Mouse (Mus musculus) kidney, embryonic 16.5 days (tissue): ENCODE data around the gene Gmfg. TPM values are rescaled to one million over a fixed set of nuclear protein-coding genes. Genes with fewer than 3 reads are reported as not detected.
A peak's percentile ranks its signal among the peaks of the same experiment; 100 is the strongest.

Experiments
- ATAC-seq: fragments of 200-750 bp; cut with Nextera tagmentation; 2 replicates; pipeline ENCODE4 v1.8.0; 2017; ENCODE audit warnings: moderate TSS enrichment; ENCODE audit not compliant: low FRiP score, low TSS enrichment
- H3K27ac ChIP-seq: fragments of 300-500 bp; sonication (generic); 2 replicates; pipeline ENCODE4 v1.5.1; 2014; ENCODE audit warnings: low read length
- H3K27me3 ChIP-seq: fragments of 300-500 bp; sonication (generic); 2 replicates; pipeline ENCODE4 v1.6.1; 2014; ENCODE audit warnings: low read length, control low read depth, mixed read lengths; ENCODE audit not compliant: insufficient read depth
- H3K36me3 ChIP-seq: fragments of 300-500 bp; sonication (generic); 2 replicates; pipeline ENCODE4 v1.6.1; 2014; ENCODE audit warnings: low read length, control low read depth, mixed read lengths; ENCODE audit not compliant: insufficient read depth
- H3K4me1 ChIP-seq: fragments of 300-500 bp; sonication (generic); 2 replicates; pipeline ENCODE4 v1.6.1; 2014; ENCODE audit warnings: low read length, control low read depth, mixed read lengths; ENCODE audit not compliant: insufficient read depth
- H3K4me2 ChIP-seq: fragments of 300-500 bp; sonication (generic); replicated peaks from 2 replicates; pipeline ENCODE4 v1.6.1; 2014; ENCODE audit warnings: low read depth, low read length
- H3K4me3 ChIP-seq: fragments of 300-500 bp; sonication (generic); 2 replicates; pipeline ENCODE4 v1.5.1; 2014; ENCODE audit warnings: mild to moderate bottlenecking, low read length
- H3K9ac ChIP-seq: fragments of 300-500 bp; sonication (generic); replicated peaks from 2 replicates; pipeline ENCODE4 v1.6.1; 2014; ENCODE audit warnings: low read length
- H3K9me3 ChIP-seq: fragments of 300-500 bp; sonication (generic); 2 replicates; pipeline ENCODE4 v1.6.1; 2016; ENCODE audit warnings: low read length, control low read depth
- WGBS: fragments of 180-500 bp; shearing (Covaris S2); extraction: QIAGEN DNeasy Blood & Tissue Kit; methylation state at CpG from one replicate; pipeline ENCODE4 v1.1.7; 2014; 5-methylcytosine and 5-hydroxymethylcytosine counted together
- polyA plus RNA-seq: library from polyadenylated mRNA; unstranded; fragments of >200 nt; fragmentation: Nextera tagmentation; extraction: Ambion mirVana; gene quantifications from 2 replicates; pipeline ENCODE4 v1.2.1, GENCODE M21; 2015

Gene Gmfg
- polyA plus RNA-seq, 1 experiment from 2014 or later = 15.5 TPM

DNA sequence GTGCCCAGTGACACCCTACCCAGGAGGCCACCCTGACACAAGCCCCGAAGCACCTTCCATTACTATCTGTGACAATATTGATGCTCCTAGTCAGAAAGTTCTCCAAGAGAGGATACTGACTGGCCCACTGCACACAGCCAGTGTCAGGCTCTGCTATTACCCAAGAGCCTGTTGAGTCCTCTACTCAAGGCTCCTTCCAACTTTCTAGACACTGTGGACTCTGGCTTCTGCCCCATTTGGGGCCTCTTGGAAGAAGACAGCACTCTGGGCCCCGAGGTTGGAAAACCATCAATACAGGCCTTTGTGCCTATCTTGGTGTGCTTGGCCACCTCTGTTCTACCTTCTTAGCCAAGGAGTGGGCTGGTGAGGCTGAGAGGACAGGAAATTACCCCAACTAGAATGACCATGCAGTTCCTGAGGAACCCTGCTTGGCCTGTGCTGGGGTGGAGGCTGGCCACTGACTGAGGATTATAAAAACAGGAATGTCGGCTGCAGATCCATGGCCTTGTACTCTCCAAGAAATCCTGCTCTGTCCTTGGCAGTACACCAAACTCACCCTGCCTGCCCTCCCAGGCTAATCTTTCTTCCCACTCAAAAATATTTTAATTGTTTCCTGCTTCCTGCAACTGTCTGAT is 26.3 kb upstream of the Gmfg start:
- no peak overlapping the region for H3K4me3 ChIP-seq
- no peaks in the 10 kb centered on the region for H3K27me3 ChIP-seq
- WGBS = 81% methylated on average over 3 of the region's 3 CpGs
- no peaks in the 10 kb centered on the region for H3K4me1 ChIP-seq
- no peaks in the 10 kb centered on the region for H3K9me3 ChIP-seq
- peaks cover 39% of the 10 kb centered on the region for H3K36me3 ChIP-seq
- peak overlapping the region; percentile 39; the same call in 1 of the 2 replicates for H3K27ac ChIP-seq
- H3K9ac ChIP-seq = no peak overlapping the region
- ATAC-seq = peak; percentile 57; the same call in 1 of the 2 replicates
- no peak overlapping the region for H3K4me2 ChIP-seq

GRCm38 (mm10) chr7:28412826-28413225 is 24.4 kb upstream of the Gmfg start:
- peaks cover 34% of the 10 kb centered on the region for H3K36me3 ChIP-seq
- no peaks in the 10 kb centered on the region for H3K27me3 ChIP-seq
- H3K4me2 ChIP-seq = no peak overlapping the region
- no peak overlapping the region for H3K4me3 ChIP-seq
- no peaks in the 10 kb centered on the region for H3K9me3 ChIP-seq
- WGBS = 93% methylated on average over 4 of the region's 4 CpGs
- ATAC-seq = no peak
- H3K27ac ChIP-seq = no peak overlapping the region
- no peak overlapping the region for H3K9ac ChIP-seq
- H3K4me1 ChIP-seq = no peaks in the 10 kb centered on the region

GRCm38 (mm10) chr7:28417368-28417767 is 19.9 kb upstream of the Gmfg start:
- Histone ChIP-seq H3K4me2 (no peak overlapping the region), H3K9ac (no peak overlapping the region), H3K9me3 (no peaks in the 10 kb centered on the region), H3K27ac (no peak overlapping the region), H3K4me1 (no peaks in the 10 kb centered on the region), H3K4me3 (no peak overlapping the region), H3K27me3 (no peaks in the 10 kb centered on the region), H3K36me3 (peaks cover 62% of the 10 kb centered on the region)
- no peak for ATAC-seq

DNA sequence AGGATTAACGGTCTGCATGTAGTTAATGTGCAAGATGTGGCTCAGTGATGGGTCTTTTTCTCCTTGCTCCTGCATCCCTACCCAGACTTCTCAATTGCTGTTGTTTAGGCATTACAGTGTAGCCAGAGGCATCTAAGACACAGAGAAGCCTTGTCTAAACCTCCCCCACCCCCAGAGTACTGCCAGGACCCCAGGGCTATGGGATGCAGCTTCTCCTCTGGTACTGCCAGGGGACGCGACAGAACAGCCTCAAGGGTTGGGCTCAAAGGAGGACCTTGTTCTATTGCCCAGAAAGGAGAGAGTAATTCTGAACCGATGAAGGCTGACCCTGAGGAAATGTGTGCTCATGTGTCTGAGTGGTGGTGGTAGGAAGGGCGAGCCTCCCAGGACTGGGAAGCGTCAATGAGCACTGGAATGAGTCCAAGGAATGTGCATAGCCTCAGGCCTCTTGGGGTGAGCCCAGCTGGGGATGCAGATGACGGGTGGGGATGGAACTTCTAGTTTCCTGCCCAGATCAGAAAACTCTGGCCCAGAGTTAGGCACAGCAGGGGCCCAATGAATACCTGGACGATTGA is 19.1 kb upstream of the Gmfg start:
- Histone ChIP-seq H3K36me3 (peaks cover 64% of the 10 kb centered on the region), H3K4me1 (no peaks in the 10 kb centered on the region), H3K9me3 (no peaks in the 10 kb centered on the region), H3K27me3 (no peaks in the 10 kb centered on the region), H3K4me3 (no peak overlapping the region), H3K4me2 (no peak overlapping the region), H3K27ac (no peak overlapping the region), H3K9ac (no peak overlapping the region)
- WGBS = 73% methylated on average over 8 of the region's 8 CpGs
- ATAC-seq = 0 out of 2 replicates have a peak, but pooled peaks have one; percentile 31

DNA sequence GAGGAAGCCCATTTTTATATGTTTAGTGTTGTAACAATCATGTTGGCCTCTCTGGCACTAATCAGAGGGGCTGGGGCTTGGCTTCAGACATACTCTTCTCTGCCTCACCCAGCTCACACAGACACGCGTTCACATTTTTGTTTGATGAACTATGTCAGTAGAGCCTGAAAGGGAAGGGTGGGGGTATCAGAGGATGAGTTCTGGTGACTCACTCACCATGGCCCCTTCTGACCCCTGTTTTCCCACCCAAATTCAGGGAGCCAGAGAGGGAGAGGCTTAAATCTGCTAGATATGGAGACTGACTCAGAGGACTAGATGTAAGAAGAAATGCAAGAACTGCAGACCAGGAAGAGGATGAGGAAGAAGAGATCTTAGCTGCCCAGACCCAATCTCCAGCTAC is 17.8 kb upstream of the Gmfg start:
- 96% methylated on average over 2 of the region's 2 CpGs for WGBS
- H3K9ac ChIP-seq = no peak overlapping the region
- no peak for ATAC-seq
- H3K4me3 ChIP-seq = no peak overlapping the region
- H3K4me2 ChIP-seq = no peak overlapping the region
- no peak overlapping the region for H3K27ac ChIP-seq
- no peaks in the 10 kb centered on the region for H3K27me3 ChIP-seq
- H3K4me1 ChIP-seq = no peaks in the 10 kb centered on the region
- H3K9me3 ChIP-seq = no peaks in the 10 kb centered on the region
- H3K36me3 ChIP-seq = peaks cover 59% of the 10 kb centered on the region

GRCm38 (mm10) chr7:28423018-28423417 is 14.2 kb upstream of the Gmfg start:
- H3K4me3 ChIP-seq = no peak overlapping the region

DNA sequence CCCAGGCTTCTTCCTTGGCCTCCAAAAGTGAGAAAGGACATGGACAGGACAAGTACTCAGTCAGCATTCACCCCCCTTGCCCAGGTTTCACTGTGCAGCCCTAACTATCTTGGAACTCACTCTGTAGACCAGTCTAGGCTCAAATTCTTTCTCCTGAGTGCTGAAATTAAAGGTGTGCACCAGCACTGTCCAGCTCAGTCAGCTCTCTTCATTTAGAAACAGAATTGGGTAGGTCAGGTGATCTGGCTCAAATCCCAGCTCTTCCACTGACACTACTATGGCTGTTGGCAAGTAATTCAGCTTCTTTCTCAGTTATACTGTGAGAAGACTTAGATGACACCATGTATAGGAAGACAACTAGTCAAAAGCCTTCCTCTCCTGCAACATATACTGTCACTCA is 9.5 kb upstream of the Gmfg start:
- no peaks in the 10 kb centered on the region; the same call in 1 of the 2 replicates for H3K4me1 ChIP-seq
- H3K4me3 ChIP-seq = no peak overlapping the region
- no peaks in the 10 kb centered on the region for H3K27me3 ChIP-seq
- H3K4me2 ChIP-seq = no peak overlapping the region
- no peak for ATAC-seq
- H3K9ac ChIP-seq = no peak overlapping the region
- H3K27ac ChIP-seq = no peak overlapping the region
- H3K36me3 ChIP-seq = peaks cover 10% of the 10 kb centered on the region
- no peaks in the 10 kb centered on the region for H3K9me3 ChIP-seq

More at GRCm38 (mm10) chr7:28423018-28423417, 14.2 kb upstream of the Gmfg start:
- no peaks in the 10 kb centered on the region for H3K4me1 ChIP-seq
- WGBS = 95% methylated on average over 1 of the region's 1 CpGs
- no peak overlapping the region for H3K27ac ChIP-seq
- H3K27me3 ChIP-seq = no peaks in the 10 kb centered on the region
- ATAC-seq = no peak
- no peaks in the 10 kb centered on the region for H3K9me3 ChIP-seq
- H3K36me3 ChIP-seq = peaks cover 46% of the 10 kb centered on the region
- no peak overlapping the region for H3K9ac ChIP-seq
- H3K4me2 ChIP-seq = no peak overlapping the region

GRCm38 (mm10) chr7:28430512-28430911 is 6.7 kb upstream of the Gmfg start:
- H3K4me2 ChIP-seq = no peak overlapping the region
- no peaks in the 10 kb centered on the region for H3K9me3 ChIP-seq
- no peaks in the 10 kb centered on the region for H3K27me3 ChIP-seq
- no peaks in the 10 kb centered on the region; the same call in 1 of the 2 replicates for H3K36me3 ChIP-seq
- H3K27ac ChIP-seq = no peak overlapping the region
- 70% methylated on average over 1 of the region's 1 CpGs for WGBS
- no peak for ATAC-seq
- peaks cover 22% of the 10 kb centered on the region for H3K4me1 ChIP-seq
- no peak overlapping the region for H3K9ac ChIP-seq
- H3K4me3 ChIP-seq = no peak overlapping the region

DNA sequence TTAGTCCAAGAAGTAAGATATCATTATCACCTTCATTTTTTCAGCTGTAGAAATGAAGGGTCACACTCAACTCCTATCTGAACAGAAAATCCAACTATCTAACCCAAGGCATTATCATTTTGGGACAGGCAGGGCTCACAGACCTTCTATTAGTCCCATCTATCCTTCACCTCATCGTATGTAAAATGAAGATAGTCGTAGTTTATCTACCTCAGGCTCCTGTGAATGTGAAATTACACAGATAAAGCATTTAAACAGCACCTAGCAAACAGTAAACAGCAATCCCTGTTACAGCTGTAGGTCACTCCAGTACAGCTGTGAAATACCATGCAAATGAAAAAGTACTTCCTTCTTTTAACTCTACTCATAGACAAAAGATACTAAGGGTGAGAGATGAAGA is 5.0 kb upstream of the Gmfg start:
- WGBS = 91% methylated on average over 2 of the region's 2 CpGs
- Histone ChIP-seq H3K9ac (no peak overlapping the region), H3K27me3 (no peaks in the 10 kb centered on the region), H3K4me2 (no peak overlapping the region), H3K36me3 (no peaks in the 10 kb centered on the region; the same call in 1 of the 2 replicates), H3K4me3 (no peak overlapping the region), H3K9me3 (no peaks in the 10 kb centered on the region), H3K27ac (no peak overlapping the region), H3K4me1 (peaks cover 25% of the 10 kb centered on the region)
- ATAC-seq = no peak

DNA sequence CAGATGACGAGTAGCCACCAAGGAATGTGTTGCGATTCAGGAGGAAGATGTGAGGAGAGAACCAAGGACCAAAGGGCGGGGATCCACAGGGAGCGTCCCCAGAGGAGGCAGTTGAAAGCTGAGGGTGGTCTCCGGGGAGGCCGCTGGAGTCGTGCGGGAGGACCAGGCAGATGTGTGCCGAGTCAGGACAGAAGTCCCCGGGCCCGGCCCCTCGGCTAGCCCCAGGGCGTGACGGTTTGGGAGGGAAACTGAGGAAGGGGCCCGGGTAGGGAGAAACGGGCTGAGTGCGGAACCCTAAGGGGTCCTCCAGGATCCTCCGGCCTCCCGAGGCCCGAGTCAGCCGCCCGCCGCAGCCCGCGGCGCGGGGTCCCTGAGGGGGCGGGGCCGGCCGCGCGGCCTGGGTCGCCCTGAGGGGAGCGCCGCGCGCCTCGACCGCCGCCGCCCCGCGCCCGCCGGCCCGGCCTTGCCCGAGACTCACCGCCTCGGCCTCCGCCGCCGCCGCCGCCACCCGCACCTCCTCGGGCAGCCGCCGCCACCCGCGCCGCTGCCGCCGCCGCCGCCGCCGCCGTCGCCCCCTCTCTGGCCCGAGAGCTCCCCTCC is 1.5 kb upstream of the Gmfg start:
- H3K4me2 ChIP-seq = peak overlapping the region; percentile 73
- peak overlapping the region; percentile 82 for H3K9ac ChIP-seq
- H3K4me3 ChIP-seq = peak overlapping the region; percentile 68
- H3K36me3 ChIP-seq = no peaks in the 10 kb centered on the region
- H3K4me1 ChIP-seq = peaks cover 28% of the 10 kb centered on the region
- H3K9me3 ChIP-seq = no peaks in the 10 kb centered on the region
- WGBS = 0% methylated on average over 33 of the region's 70 CpGs
- H3K27me3 ChIP-seq = no peaks in the 10 kb centered on the region
- peak; percentile 43 for ATAC-seq
- H3K27ac ChIP-seq = peak overlapping the region; percentile 48; the same call in 1 of the 2 replicates
